Mouse (Mus musculus): ENCODE measurements around the gene Dgkg. TPM values are rescaled to one million over a fixed set of nuclear protein-coding genes. Genes with fewer than 3 reads are reported as not detected.

The Dgkg gene
- total RNA-seq (2021), result under 1 TPM; 0.71 to 0.72 TPM

GRCm38 (mm10) chr16:22656533-22657444, at the start of gene Dgkg:
Dgkg (minus strand) TSS chr16:22657221.
- DNase-seq, result peak; percentile 34

- peak; percentile 32 for DNase-seq
Measured at GRCm38 (mm10) chr16:22704946-22705345, 47.9 kb upstream of the Dgkg start.

- no peak for DNase-seq
Measured at GRCm38 (mm10) chr16:22704136-22704535, 47.1 kb upstream of the Dgkg start.

GRCm38 (mm10) chr16:22698846-22699760, 42.1 kb upstream of the Dgkg start:
- DNase-seq, result peak; percentile 82

GRCm38 (mm10) chr16:22698101-22698500, 41.1 kb upstream of the Dgkg start:
- no peak for DNase-seq

GRCm38 (mm10) chr16:22689622-22690021, 32.6 kb upstream of the Dgkg start:
- no peak for DNase-seq

- no peak for DNase-seq
Measured at GRCm38 (mm10) chr16:22687711-22688230, 30.8 kb upstream of the Dgkg start.

GRCm38 (mm10) chr16:22683605-22684004, 26.6 kb upstream of the Dgkg start:
- DNase-seq, result no peak

GRCm38 (mm10) chr16:22682727-22683126, 25.7 kb upstream of the Dgkg start:
- DNase-seq, result no peak

- no peak for DNase-seq
Measured at GRCm38 (mm10) chr16:22679641-22680040, 22.6 kb upstream of the Dgkg start.

- no peak for DNase-seq
Measured at GRCm38 (mm10) chr16:22674636-22675035, 17.6 kb upstream of the Dgkg start.

GRCm38 (mm10) chr16:22674164-22674563, 17.1 kb upstream of the Dgkg start:
- no peak for DNase-seq

- no peak for DNase-seq
Measured at GRCm38 (mm10) chr16:22664033-22664432, 7.0 kb upstream of the Dgkg start.

GRCm38 (mm10) chr16:22663136-22663535, 6.1 kb upstream of the Dgkg start:
- DNase-seq, result no peak

- DNase-seq, result no peak
Measured at GRCm38 (mm10) chr16:22661076-22661475, 4.1 kb upstream of the Dgkg start.

- DNase-seq, result no peak
Measured at GRCm38 (mm10) chr16:22657874-22658789, 1.1 kb upstream of the Dgkg start.

- no peak for DNase-seq
Measured at GRCm38 (mm10) chr16:22655812-22656211, 1.2 kb downstream of the Dgkg start.

GRCm38 (mm10) chr16:22655223-22655622, 1.8 kb downstream of the Dgkg start:
- DNase-seq, result no peak

- no peak for DNase-seq
Measured at GRCm38 (mm10) chr16:22654477-22654835, 2.6 kb downstream of the Dgkg start.

- DNase-seq, result no peak
Measured at GRCm38 (mm10) chr16:22653817-22654476, 3.1 kb downstream of the Dgkg start.

GRCm38 (mm10) chr16:22651244-22651643, 5.8 kb downstream of the Dgkg start:
- DNase-seq, result no peak

Measured in heart, postnatal 4 days (tissue).